Mouse (Mus musculus) lung, postnatal 0 days (tissue): ENCODE results near the gene Ubash3b.

ENCODE experiments used
- CTCF ChIP-seq: IDR thresholded peaks from 2 replicates; pipeline ENCODE4 v1.5.1; 2016; ENCODE audit warnings: antibody characterized with exemption, mild to moderate bottlenecking
- EP300 ChIP-seq: IDR thresholded peaks from 2 replicates; pipeline ENCODE4 v1.6.1; 2016; ENCODE audit warnings: antibody characterized with exemption, mild to moderate bottlenecking, control low read depth

DNA sequence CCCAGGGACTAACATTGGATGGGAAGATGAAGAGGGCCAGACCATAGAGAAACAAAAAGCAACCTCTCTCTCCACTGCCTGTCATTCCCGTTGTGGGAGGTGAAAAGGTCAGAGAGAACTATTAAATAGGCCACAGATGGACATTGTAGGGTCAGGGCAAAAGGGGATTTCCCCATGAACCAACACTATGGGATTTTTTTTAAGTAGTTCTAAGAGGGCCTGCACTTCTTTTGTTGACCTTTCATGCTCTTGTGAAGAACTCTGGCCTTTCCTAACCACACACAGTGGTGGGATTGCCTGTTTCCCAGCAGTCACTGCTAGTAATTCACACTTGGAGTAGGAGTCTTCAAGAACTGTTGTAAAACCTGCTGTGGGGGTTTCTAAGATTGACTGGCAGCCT is 153.7 kb downstream of the Ubash3b start:
- TF ChIP-seq CTCF (no peak), EP300 (no peak)
